Mouse (Mus musculus): Measurements from ENCODE around the gene Ankrd60. TPM values are rescaled to one million over a fixed set of nuclear protein-coding genes. Genes with fewer than 3 reads are reported as not detected.
A peak's percentile ranks its signal among the peaks of the same experiment; 100 is the strongest.

The Ankrd60 gene
- polyA plus RNA-seq, 1 experiment from 2014 or later: not detected

GRCm38 (mm10) chr2:173561851-173562442 lies 16.2 kb downstream of the Ankrd60 start:
- Histone ChIP-seq H3K9me3 (ENCODE audit: control insufficient read depth, low read length) (no peaks in the 10 kb centered on the region), H3K4me1 (ENCODE audit: control insufficient read depth, insufficient read depth, low read length) (peaks cover 3% of the 10 kb centered on the region; the same call in 1 of the 2 replicates), H3K4me2 (ENCODE audit: low read depth, low read length) (no peak overlapping the region), H3K27ac (ENCODE audit: low read length) (no peak overlapping the region), H3K9ac (ENCODE audit: low read depth, low read length) (no peak overlapping the region), H3K27me3 (replicated peaks; ENCODE audit: control insufficient read depth, insufficient read depth, low read length) (no peaks in the 10 kb centered on the region), H3K36me3 (ENCODE audit: control insufficient read depth, insufficient read depth, low read length) (no peaks in the 10 kb centered on the region), H3K4me3 (ENCODE audit: low read length) (no peak overlapping the region)
- no peak for ATAC-seq
- 37% methylated on average over 5 of the region's 5 CpGs for WGBS

GRCm38 (mm10) chr2:173558754-173559396 lies 19.3 kb downstream of the Ankrd60 start:
- Histone ChIP-seq H3K27me3 (replicated peaks; ENCODE audit: control insufficient read depth, insufficient read depth, low read length) (no peaks in the 10 kb centered on the region), H3K4me2 (ENCODE audit: low read depth, low read length) (no peak overlapping the region), H3K4me3 (ENCODE audit: low read length) (no peak overlapping the region), H3K36me3 (ENCODE audit: control insufficient read depth, insufficient read depth, low read length) (no peaks in the 10 kb centered on the region), H3K9me3 (ENCODE audit: control insufficient read depth, low read length) (no peaks in the 10 kb centered on the region), H3K9ac (ENCODE audit: low read depth, low read length) (no peak overlapping the region), H3K27ac (ENCODE audit: low read length) (peak overlapping the region; percentile 72), H3K4me1 (ENCODE audit: control insufficient read depth, insufficient read depth, low read length) (no peaks in the 10 kb centered on the region)
- 41% methylated on average over 12 of the region's 12 CpGs for WGBS
- ATAC-seq: peak; percentile 79

- 0 out of 2 replicates have a peak, but pooled peaks have one; percentile 50 for ATAC-seq
- Histone ChIP-seq H3K9me3 (ENCODE audit: control insufficient read depth, low read length) (no peaks in the 10 kb centered on the region), H3K9ac (ENCODE audit: low read depth, low read length) (no peak overlapping the region), H3K27me3 (replicated peaks; ENCODE audit: control insufficient read depth, insufficient read depth, low read length) (no peaks in the 10 kb centered on the region), H3K36me3 (ENCODE audit: control insufficient read depth, insufficient read depth, low read length) (no peaks in the 10 kb centered on the region), H3K4me2 (ENCODE audit: low read depth, low read length) (no peak overlapping the region), H3K27ac (ENCODE audit: low read length) (no peak overlapping the region), H3K4me1 (ENCODE audit: control insufficient read depth, insufficient read depth, low read length) (no peaks in the 10 kb centered on the region), H3K4me3 (ENCODE audit: low read length) (no peak overlapping the region)
- WGBS: 47% methylated on average over 9 of the region's 9 CpGs
These were observed 24.3 kb downstream of the Ankrd60 start for GRCm38 (mm10) chr2:173553863-173554262.

GRCm38 (mm10) chr2:173550681-173551080 lies 27.5 kb downstream of the Ankrd60 start:
- WGBS: 72% methylated on average over 6 of the region's 6 CpGs
- Histone ChIP-seq H3K36me3 (ENCODE audit: control insufficient read depth, insufficient read depth, low read length) (no peaks in the 10 kb centered on the region), H3K27me3 (replicated peaks; ENCODE audit: control insufficient read depth, insufficient read depth, low read length) (no peaks in the 10 kb centered on the region), H3K4me3 (ENCODE audit: low read length) (no peak overlapping the region), H3K9me3 (ENCODE audit: control insufficient read depth, low read length) (no peaks in the 10 kb centered on the region), H3K4me2 (ENCODE audit: low read depth, low read length) (no peak overlapping the region), H3K9ac (ENCODE audit: low read depth, low read length) (no peak overlapping the region), H3K27ac (ENCODE audit: low read length) (no peak overlapping the region), H3K4me1 (ENCODE audit: control insufficient read depth, insufficient read depth, low read length) (no peaks in the 10 kb centered on the region)
- ATAC-seq: no peak

- Histone ChIP-seq H3K27me3 (replicated peaks; ENCODE audit: control insufficient read depth, insufficient read depth, low read length) (no peaks in the 10 kb centered on the region), H3K9me3 (ENCODE audit: control insufficient read depth, low read length) (no peaks in the 10 kb centered on the region), H3K4me1 (ENCODE audit: control insufficient read depth, insufficient read depth, low read length) (no peaks in the 10 kb centered on the region), H3K27ac (ENCODE audit: low read length) (no peak overlapping the region), H3K4me3 (ENCODE audit: low read length) (no peak overlapping the region), H3K36me3 (ENCODE audit: control insufficient read depth, insufficient read depth, low read length) (no peaks in the 10 kb centered on the region), H3K9ac (ENCODE audit: low read depth, low read length) (no peak overlapping the region), H3K4me2 (ENCODE audit: low read depth, low read length) (no peak overlapping the region)
- 78% methylated on average over 10 of the region's 10 CpGs for WGBS
- no peak for ATAC-seq
These were observed 28.9 kb downstream of the Ankrd60 start for GRCm38 (mm10) chr2:173549236-173549635.

- no peaks in the 10 kb centered on the region for H3K4me1 ChIP-seq (ENCODE audit: control insufficient read depth, insufficient read depth, low read length)
These were observed 32.0 kb downstream of the Ankrd60 start for GRCm38 (mm10) chr2:173545992-173546703.

GRCm38 (mm10) chr2:173542716-173543115 lies 35.4 kb downstream of the Ankrd60 start:
- Histone ChIP-seq H3K27ac (ENCODE audit: low read length) (no peak overlapping the region), H3K9me3 (ENCODE audit: control insufficient read depth, low read length) (no peaks in the 10 kb centered on the region), H3K4me1 (ENCODE audit: control insufficient read depth, insufficient read depth, low read length) (no peaks in the 10 kb centered on the region), H3K9ac (ENCODE audit: low read depth, low read length) (no peak overlapping the region), H3K4me2 (ENCODE audit: low read depth, low read length) (no peak overlapping the region), H3K4me3 (ENCODE audit: low read length) (no peak overlapping the region), H3K36me3 (ENCODE audit: control insufficient read depth, insufficient read depth, low read length) (no peaks in the 10 kb centered on the region), H3K27me3 (replicated peaks; ENCODE audit: control insufficient read depth, insufficient read depth, low read length) (no peaks in the 10 kb centered on the region)
- 84% methylated on average over 4 of the region's 4 CpGs for WGBS
- ATAC-seq: no peak

More at GRCm38 (mm10) chr2:173545992-173546703, 32.0 kb downstream of the Ankrd60 start:
- Histone ChIP-seq H3K9me3 (ENCODE audit: control insufficient read depth, low read length) (no peaks in the 10 kb centered on the region), H3K4me2 (ENCODE audit: low read depth, low read length) (no peak overlapping the region), H3K27me3 (replicated peaks; ENCODE audit: control insufficient read depth, insufficient read depth, low read length) (no peaks in the 10 kb centered on the region), H3K27ac (ENCODE audit: low read length) (no peak overlapping the region), H3K4me3 (ENCODE audit: low read length) (no peak overlapping the region), H3K9ac (ENCODE audit: low read depth, low read length) (no peak overlapping the region), H3K36me3 (ENCODE audit: control insufficient read depth, insufficient read depth, low read length) (no peaks in the 10 kb centered on the region)
- ATAC-seq: peak; percentile 87
- WGBS: 42% methylated on average over 15 of the region's 15 CpGs

- Histone ChIP-seq H3K9me3 (ENCODE audit: control insufficient read depth, low read length) (no peaks in the 10 kb centered on the region), H3K27ac (ENCODE audit: low read length) (no peak overlapping the region), H3K9ac (ENCODE audit: low read depth, low read length) (no peak overlapping the region), H3K4me3 (ENCODE audit: low read length) (no peak overlapping the region), H3K27me3 (replicated peaks; ENCODE audit: control insufficient read depth, insufficient read depth, low read length) (no peaks in the 10 kb centered on the region), H3K36me3 (ENCODE audit: control insufficient read depth, insufficient read depth, low read length) (no peaks in the 10 kb centered on the region), H3K4me1 (ENCODE audit: control insufficient read depth, insufficient read depth, low read length) (no peaks in the 10 kb centered on the region), H3K4me2 (ENCODE audit: low read depth, low read length) (no peak overlapping the region)
- WGBS: 77% methylated on average over 4 of the region's 4 CpGs
- no peak for ATAC-seq
These were observed 36.4 kb downstream of the Ankrd60 start for GRCm38 (mm10) chr2:173541748-173542147.

- Histone ChIP-seq H3K36me3 (ENCODE audit: control insufficient read depth, insufficient read depth, low read length) (no peaks in the 10 kb centered on the region), H3K9me3 (ENCODE audit: control insufficient read depth, low read length) (no peaks in the 10 kb centered on the region), H3K4me1 (ENCODE audit: control insufficient read depth, insufficient read depth, low read length) (peaks cover 4% of the 10 kb centered on the region), H3K4me3 (ENCODE audit: low read length) (no peak overlapping the region), H3K27ac (ENCODE audit: low read length) (no peak overlapping the region), H3K4me2 (ENCODE audit: low read depth, low read length) (no peak overlapping the region), H3K27me3 (replicated peaks; ENCODE audit: control insufficient read depth, insufficient read depth, low read length) (no peaks in the 10 kb centered on the region), H3K9ac (ENCODE audit: low read depth, low read length) (no peak overlapping the region)
- no peak for ATAC-seq
- WGBS: 53% methylated on average over 15 of the region's 15 CpGs
These were observed 38.4 kb downstream of the Ankrd60 start for GRCm38 (mm10) chr2:173539781-173540180.
